Mouse (Mus musculus): ENCODE results near the gene Begain. TPM values are rescaled to one million over a fixed set of nuclear protein-coding genes. Genes with fewer than 3 reads are reported as not detected.

Begain gene
- total RNA-seq, 2 experiments from 2014 or later, result 6.9 to 9.9 TPM

DNA sequence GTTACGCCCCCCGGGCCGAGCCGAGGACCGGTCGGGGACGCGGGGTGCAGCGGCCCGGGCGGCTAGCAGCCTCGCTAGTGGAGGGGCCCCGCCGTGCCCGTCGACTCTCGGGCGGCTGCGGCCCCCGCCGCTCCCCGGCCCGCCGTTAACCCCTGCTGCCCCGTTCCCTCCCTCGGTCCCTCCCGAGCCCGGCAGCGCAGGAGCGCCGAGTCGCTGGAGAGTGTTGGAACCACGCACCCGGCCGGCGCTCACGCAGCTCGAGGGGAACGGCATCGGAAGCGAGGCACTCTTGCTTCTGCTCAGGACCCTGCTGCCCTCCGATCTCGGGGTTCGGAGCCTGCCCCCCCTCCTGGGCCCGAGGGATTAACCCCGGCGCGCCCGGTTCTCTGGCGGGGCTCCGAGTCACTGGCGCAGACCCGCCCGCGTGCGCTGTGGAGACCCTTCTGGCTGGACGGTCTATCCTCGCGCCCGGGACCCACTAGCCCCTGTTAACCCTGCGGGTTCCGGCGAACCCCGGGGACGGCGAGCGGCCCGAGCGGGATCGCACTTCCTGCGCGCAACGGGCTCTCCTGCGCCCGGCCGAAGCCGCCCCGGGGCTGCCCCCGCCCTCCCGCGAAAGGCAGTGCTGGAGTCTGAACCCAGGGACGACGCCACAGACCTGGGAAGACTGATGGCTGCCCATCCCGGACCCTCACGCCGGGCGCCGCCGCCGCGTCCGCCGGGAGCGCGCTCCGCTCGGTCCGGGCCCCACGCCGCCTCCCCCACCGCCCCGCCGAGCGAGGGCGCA, 14.8 kb downstream of the Begain start:
- DNase-seq, result peak; percentile 40

- no peak for DNase-seq
Observed at GRCm38 (mm10) chr12:109049949-109050348, 18.1 kb downstream of the Begain start.

GRCm38 (mm10) chr12:109045581-109045980, 22.4 kb downstream of the Begain start:
- DNase-seq, result no peak

DNA sequence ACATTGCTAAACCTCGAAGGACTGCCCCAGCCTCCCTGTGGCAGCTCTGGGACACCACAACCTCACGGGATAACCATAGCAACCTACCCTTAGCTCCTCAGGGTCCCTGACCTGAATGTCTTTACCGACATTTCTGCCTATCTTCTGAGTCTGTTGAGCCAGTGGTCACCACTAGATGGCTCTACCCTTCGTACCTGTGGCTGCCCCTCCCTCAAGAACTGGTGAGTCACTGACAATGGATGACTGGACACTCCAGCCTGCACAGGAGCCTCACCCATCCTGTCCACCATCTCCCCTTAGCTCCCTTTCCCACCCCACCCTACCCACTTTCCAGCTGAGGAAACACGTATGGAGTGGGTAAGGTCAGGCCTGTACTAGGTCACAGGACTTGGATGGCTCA, 23.5 kb downstream of the Begain start:
- peak; percentile 27 for DNase-seq

- DNase-seq, result peak; percentile 35
Observed at GRCm38 (mm10) chr12:109039311-109039710, 28.7 kb downstream of the Begain start.

DNA sequence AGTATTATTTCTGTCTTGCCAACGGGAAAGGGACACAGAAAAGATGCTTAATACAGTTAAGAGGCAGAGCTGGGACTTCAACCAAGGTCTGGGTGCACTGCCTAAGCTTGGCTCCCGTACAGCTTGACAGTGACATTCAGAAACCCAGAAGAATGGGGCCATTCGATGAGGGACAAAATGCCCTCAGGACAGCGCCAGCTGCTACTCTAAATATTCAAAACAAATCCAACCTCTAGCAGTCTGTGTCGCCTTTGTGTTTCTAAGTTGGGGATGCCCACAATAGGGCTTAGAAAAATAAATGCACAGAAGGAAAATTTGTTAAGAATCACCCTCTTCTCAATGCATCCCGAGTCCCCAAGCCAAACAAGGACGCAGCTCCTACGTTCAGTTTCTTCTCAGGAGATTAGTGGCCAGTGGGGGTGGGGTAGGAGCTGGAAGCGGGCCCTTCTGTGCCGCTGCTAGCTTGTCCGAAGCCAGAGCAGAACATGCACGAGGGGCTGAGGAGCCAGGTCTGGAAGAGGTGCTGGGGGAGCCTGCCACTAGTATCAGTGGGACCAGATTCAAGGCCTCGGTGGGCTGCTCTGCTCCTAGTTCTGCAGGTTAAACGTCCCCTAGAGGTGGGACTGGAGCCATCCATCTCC, 29.7 kb downstream of the Begain start:
- DNase-seq, result no peak

DNA sequence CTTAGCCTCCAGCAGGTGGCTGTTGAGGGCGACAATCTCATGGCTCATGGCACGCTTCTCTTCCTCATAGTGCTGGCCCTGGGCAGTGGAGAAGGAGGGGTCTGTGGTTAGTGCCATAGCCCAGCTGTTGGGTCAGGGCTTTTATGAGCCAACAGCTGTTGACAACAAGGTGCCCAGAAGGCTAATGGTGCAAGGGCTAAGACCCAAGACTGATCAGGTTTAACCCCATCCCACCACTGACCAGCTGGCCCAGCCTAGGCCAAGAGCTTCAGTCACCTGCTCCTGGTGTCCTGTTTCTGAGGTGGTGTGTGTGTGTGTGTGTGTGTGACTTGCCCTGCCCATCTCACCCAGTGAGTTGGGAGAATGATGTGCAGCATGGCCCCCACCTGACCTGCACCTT, 31.0 kb downstream of the Begain start:
- DNase-seq, result no peak

DNA sequence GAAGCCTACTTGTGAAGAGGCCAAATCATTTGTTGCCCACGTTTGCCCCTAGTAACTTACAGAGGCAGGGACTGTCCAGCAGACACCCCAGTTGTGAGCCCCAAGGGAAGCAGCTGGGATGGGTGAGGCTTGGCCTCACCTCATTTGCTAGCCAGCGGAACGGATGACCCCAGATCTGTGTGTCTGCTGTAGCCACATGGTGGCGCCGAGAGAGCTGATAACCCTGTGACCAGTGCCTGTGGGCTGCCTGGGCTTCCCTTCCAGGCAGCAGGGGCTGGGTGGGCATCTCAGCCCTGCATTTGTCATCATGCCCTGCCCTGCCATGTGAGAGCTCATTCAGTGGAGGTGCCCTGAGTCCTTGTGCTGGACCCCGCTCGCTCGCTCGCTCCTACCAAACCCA, 44.2 kb downstream of the Begain start:
- no peak for DNase-seq

- no peak for DNase-seq
Observed at GRCm38 (mm10) chr12:109022966-109023365, 45.1 kb downstream of the Begain start.

- no peak for DNase-seq
Observed at GRCm38 (mm10) chr12:109022181-109022691, 45.8 kb downstream of the Begain start.

DNA sequence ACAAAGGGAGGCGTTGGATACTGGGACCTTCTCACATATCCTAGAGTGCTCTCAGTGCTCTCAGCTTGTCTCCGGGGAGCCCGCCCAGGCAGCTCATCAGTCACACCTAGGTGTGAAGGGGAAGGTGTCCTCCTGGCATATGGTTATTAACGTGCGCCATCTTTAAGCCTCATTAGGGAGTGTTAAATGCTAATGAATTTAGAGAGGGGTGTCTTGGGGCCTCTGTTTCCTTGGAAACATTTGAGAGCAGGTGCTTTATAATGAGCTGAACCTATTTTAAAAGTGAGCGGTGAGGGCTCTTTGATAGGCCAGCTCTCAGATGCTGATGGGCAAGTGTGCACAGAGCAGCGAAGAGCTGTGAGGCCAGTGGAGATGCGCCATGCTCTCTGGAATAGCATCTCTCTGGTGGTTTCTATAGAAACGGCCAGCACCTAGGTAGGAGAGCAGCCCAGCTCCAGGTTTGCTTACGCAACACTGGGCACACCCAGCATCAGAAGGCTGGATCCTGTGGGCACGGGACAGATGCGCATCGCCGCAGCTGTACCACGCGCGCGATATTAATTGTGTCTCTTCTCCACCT, 57.9 kb downstream of the Begain start:
- DNase-seq, result no peak

GRCm38 (mm10) chr12:109002978-109003377, 65.0 kb downstream of the Begain start:
- no peak for DNase-seq

GRCm38 (mm10) chr12:108997249-108997648, 70.8 kb downstream of the Begain start:
- no peak for DNase-seq

DNA sequence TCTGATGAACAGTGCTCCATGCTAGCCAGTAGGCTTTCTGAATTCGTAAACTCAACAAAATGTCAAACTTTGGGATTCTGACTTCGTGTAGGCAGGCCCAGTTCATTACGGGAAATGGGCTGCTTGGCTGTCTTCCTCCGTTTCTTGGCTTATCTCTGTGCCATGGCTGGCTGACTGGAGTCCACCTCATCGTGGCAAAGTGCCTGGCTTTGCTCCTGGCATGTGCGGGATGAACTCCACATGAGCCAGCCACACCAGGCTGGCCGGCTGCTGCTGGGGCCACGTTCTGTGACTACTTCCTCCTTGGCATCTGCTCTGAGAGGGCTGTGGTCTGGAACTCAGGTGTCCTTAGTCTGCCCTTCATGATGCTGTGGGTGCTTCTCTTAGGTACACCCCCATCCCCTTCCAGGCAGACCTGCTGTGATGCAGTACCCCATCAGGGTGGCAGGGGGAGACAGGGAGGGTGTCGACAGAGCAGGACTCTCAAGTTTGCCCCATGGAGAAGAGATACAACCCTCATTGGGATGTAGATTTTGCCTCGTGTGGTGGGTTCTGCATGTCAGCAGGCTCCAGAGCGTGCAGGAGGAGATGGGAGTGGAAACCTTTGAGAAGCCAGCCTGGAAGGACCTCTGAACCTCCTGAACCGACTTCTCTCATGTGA, 71.9 kb downstream of the Begain start:
- DNase-seq, result no peak

DNA sequence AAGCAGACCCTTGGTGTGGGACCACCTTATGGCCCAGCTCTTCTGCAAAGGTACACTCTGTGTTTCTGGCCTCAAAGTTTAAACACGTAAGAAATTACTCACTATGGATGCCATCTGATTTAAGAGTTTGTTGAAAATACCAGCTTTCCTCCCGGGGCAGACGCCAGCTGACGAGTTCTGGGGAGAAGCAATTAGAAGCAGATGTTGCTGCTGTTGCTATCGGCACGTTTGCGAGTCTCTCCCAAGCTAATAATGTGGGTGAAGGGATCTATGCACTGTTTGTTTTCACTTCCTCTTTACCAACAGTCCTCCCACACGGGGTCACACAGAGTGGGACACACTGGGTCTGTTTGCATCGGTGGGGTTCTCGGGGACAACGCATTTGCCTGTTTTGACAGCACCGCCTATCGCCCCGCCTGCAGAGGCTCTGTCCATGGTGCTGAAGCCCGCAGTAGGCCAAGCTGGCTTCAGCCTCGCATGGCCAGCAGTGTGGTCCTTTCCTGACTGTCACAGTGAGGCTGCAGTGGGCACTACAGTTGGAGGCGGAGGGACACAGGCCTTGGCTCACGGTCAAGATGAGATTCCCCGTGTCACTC, 73.5 kb downstream of the Begain start:
- DNase-seq, result peak; percentile 93

- DNase-seq, result no peak
Observed at GRCm38 (mm10) chr12:108993046-108993445, 75.0 kb downstream of the Begain start.

DNA sequence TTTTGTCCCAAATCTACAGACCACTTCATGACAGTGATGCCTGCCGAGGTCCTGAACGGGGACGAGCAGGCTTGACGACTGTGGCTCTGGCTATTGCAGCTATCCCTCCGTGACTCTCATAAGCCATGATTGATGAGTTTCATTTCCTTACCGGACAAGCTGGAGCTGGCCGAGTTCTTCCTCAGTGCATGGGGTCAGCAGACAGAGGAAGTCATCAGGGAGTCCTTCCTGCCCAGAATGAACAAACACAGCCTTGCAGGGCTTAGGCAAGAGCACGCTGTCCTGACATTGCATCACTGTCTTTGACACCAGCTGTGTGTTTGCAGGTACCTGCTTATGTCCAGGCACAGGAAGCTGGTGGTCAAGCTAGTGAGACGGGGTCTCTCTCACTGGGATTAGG, 77.6 kb downstream of the Begain start:
- no peak for DNase-seq

GRCm38 (mm10) chr12:108987448-108987847, 80.6 kb downstream of the Begain start:
- DNase-seq, result no peak

DNA sequence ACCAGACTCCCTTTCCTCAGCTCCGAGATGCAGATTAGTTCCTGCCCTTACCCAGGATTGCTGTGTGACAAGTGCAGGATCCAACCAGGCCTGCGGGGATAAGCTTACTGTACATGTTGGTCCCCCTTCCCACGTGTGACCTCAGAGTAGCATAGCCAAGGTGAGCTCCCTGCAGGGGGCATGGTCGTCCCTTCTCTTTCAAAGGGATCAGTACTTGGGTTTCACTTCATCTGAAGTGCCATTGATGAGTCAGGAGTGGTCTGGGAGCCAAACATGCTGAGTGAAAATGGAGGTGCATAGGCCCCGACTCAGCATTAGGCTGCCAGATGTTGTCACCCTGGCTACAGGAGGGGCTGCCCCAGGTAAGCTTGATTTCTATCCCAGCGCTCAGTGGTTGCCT, 83.0 kb downstream of the Begain start:
- no peak for DNase-seq

DNA sequence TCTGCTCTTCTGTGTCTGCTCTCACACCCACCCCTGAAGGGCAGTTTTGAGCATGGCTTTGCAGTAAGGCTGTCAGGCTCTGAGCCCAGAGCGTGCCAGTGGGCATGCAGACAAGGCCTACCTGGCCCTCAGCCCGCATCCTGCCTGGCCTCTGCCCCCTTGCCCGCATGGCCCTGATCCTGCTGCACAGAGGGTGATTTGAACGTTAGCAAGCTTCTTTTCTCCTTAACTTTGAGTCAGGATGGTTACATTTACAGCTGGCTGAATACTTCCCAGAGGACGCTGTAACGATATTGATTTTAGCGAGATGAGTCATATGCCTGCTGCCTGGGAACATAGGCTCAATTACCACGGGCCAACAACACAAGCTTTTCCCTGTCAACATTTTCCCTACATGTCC, 83.5 kb downstream of the Begain start:
- DNase-seq, result peak; percentile 59

DNA sequence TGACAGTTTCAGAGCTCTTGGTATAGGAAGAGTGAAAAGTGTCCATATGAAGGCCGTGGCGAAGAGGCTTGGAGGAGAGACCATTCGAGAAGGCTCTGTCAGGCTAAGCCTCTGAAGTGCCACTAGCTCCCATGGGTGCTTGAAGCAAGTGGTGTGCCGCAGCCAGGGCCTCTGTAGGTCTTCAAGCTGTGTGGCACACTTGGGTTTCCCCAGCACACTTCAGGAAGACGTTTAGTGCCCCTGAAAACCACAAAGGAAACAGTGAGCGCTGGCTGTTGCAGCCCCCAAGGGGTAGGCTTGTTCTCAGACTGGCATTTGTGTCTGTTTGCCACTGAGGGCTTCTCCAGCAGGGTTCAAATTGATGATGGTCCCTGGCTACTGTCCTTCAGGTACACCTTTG, 84.5 kb downstream of the Begain start:
- DNase-seq, result no peak

GRCm38 (mm10) chr12:108982684-108982960, 85.4 kb downstream of the Begain start:
- no peak for DNase-seq

All from adrenal gland, postnatal 10 days (tissue).